Mouse (Mus musculus): Measurements from ENCODE around the gene B4galt3.
A peak's percentile ranks its signal among the peaks of the same experiment; 100 is the strongest.

B4galt3 gene

GRCm38 (mm10) chr1:171269848-171270572, at the start of gene B4galt3:
TSS of gene B4galt3 (plus strand) at chr1:171270328.
- DNase-seq (ENCODE audit: low read depth, low spot score), result peak; percentile 94

- peak; percentile 92 for DNase-seq (ENCODE audit: low read depth, low spot score)
Measured at GRCm38 (mm10) chr1:171220871-171221270, 49.3 kb upstream of the B4galt3 start.

DNA sequence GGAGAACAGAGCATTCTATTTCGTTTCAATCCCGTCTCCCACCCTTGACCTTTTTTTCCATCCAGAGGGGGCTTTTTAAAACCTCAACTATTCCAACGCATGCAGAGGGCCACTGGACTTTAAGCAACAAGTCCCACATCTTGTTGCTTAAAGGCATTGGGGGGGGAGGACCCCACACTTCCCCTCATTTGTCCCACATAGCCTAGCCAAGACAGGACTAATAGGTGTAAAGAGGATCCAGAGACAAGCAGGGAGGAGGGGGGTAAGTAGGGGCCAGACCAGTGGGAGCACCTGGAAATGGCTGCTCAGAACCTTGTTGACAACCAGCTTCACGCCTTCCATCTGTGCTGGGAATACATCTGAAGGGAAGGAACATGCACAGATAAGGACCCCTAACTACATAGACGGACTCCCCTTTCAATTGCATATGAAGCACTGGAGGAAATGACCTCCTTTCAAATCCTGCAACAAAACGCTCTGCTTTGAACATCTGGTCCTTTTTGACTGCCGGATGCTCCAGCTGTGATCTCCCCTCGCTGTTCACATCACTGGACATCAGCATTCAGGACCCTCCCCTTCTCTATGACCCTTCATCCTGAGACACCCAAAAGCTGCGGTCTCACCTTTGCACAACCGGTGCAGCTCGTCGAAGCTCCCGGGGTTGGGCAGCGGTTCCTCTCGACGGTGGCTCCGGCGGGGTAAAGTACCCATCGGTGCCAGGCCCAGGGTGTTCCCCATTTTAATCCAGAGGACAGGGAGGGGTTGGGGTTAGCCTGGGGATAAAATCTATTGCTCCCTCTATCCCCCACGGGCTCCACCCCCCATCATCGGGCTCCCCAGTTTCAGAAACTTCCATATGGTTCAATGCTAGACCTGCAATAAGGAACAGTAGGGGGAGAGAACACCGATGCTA, 48.6 kb upstream of the B4galt3 start:
- DNase-seq (ENCODE audit: low read depth, low spot score), result peak; percentile 55

DNA sequence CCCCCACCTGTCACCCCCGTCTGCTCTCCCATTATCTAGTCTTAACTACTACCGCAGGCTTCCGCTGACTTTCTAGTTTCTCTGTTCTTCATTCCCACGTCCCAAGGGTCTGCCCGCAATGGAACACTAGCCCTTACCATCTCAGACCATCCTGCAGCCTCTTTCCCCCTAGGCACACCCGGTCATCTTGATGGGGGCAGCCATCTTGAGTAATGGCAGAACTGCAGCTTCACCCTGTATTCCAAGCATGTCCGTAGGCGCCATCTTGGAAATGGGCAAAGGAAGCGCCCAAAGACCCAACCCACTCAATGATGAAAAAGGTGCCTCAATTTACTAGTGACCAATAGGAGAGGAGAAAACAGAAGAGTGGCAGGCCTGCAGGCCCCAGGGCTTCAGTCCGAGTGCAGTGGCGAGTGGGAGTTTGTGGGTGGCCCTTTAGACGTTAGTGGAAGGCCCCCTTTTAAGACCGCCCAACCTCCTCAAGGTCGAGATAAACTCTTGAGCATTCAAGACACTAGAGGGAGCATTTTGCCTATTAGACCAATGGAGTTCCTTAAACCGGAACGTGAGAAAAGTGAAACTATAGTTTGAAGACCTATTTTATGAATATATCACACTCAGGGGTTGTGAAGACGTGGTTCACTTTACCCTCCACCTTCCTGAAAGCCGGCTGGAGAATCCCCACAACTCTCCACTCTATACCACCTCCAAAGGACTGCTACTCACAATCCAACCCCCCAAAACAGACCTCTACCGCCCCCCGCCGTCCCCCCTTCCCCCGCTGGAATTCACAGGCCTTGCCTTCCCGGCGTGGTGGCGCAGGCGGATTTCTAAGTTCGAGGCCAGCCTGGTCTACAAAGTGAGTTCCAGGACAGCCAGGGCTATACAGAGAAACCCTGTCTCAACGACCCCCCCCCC, 47.6 kb upstream of the B4galt3 start, which contains the start of gene Tomm40l:
Gene Tomm40l, minus strand, starts transcription at position 277 of the 918 bp plus-strand sequence.
- DNase-seq (ENCODE audit: low read depth, low spot score), result peak; percentile 99

DNA sequence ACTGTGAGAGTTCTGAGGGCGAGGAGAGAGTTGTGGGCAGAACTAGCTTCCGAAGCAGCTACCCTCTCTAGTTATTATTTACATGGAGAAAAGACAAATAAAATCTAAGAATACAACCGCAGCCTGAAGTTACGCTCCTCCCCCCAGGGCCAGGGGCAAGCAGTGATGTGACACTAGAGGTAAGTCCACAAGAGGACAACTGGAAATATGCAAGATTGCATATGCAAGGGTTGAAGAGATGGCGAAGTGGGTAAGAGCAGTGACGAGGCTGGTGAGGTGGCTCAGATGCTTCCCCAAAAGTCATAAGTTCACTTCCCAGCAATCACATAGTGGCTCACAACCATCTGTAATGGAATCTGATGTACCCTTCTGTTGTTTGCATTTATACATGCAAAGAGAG, 47.0 kb upstream of the B4galt3 start:
- DNase-seq (ENCODE audit: low read depth, low spot score), result no peak

GRCm38 (mm10) chr1:171223796-171224195, 46.3 kb upstream of the B4galt3 start:
- no peak for DNase-seq (ENCODE audit: low read depth, low spot score)

DNA sequence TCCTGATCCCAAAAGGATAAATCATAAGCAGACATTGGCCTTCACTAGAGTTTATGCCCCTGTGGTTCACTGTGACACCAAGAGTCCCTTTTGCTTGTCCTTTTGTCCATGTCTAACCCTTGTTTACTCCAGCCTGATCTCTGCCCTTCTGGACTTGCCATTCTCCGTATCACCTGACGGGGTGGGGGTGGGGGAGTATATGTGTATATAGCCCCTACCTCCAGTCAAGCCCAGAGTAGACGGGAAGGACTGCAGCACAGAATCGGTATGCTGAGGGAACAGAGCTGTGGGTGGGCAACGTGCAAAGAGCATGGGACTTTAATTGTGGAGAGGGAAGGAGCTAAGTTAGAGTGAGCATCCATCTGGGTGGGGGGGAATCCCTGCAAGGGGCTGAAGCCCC, 45.3 kb upstream of the B4galt3 start, which contains the start of gene Apoa2:
Gene Apoa2, plus strand, starts transcription at position 198 of the 400 bp plus-strand sequence.
- DNase-seq (ENCODE audit: low read depth, low spot score), result no peak

DNA sequence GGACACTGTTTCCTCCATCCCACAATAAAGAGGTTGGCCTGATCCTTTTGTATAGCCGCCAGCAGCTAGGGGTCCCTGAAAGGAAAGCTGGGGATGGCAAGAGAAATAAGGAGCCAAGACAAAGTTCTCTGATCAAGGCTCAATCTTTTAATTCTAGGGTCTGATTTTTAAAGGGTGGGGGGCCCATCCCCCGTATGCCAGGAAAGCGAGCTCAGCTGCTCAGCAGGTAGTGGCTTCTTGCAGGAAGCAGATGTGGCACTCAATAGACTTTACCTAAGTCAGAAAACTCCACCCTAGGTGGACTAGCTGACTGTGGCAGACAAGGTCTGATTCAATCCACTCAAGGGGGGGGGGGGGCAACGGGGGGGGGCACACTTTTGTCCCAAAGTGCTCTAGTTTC, 43.3 kb upstream of the B4galt3 start:
- DNase-seq (ENCODE audit: low read depth, low spot score), result no peak

- DNase-seq (ENCODE audit: low read depth, low spot score), result no peak
Measured at GRCm38 (mm10) chr1:171227879-171228278, 42.2 kb upstream of the B4galt3 start.

DNA sequence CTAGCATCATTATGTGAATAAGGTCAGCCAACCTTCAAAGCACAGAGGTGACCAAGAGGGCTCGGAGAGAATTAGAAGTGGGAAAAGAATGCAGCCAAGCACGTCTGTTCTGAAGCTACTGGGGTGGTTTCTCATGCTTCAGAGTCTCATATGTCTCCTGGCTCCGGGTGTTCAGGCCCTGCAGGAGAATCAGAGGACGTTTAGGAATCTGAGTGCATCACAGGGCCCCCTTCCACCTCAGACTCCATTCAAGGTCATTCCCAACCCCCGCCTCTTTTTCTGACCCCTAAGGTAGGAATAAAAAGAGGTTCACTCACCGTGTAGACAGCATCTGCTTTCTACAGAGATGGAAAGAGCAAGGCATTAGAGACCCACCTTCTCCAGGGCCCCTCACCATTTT, 40.4 kb upstream of the B4galt3 start:
- DNase-seq (ENCODE audit: low read depth, low spot score), result no peak

DNA sequence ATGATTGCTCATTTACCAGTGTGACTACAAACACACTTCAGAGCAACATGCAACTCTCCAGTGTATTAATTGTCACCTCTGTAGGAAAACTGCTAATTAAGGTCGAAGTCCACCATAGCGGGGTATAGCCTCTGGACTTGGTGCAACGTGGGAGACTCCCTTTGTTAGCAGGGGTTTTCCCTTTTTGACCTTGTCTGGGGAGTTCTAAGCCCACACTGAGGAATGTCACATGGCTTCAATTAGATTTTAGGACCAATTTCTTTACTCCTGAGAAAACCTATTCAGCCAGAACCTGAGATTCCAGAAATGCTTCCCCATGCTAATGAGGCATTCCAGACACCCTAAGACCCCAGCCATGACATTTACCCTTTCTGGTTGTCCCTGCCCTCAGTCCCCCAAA, 39.9 kb upstream of the B4galt3 start:
- DNase-seq (ENCODE audit: low read depth, low spot score), result no peak

GRCm38 (mm10) chr1:171231844-171232243, 38.3 kb upstream of the B4galt3 start:
- DNase-seq (ENCODE audit: low read depth, low spot score), result no peak

DNA sequence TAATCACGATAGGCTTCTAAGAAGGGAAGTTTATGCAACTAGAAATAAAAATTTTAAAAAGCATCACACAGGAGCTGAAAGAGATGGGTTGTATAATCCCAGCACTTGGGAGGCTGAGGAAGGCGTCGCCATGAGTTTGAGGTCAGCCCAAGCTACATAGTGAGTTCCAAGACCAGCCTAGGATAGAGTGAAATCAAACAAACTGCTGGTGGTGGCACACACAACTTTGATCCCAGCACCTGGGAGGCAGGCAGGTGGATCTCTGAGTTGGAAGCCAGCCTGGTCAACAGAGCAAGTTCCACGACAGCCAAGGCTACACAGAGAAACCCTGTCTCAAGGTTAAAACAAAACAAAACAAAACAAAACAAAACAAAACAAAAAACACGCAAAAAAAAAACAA, 37.8 kb upstream of the B4galt3 start:
- no peak for DNase-seq (ENCODE audit: low read depth, low spot score)

DNA sequence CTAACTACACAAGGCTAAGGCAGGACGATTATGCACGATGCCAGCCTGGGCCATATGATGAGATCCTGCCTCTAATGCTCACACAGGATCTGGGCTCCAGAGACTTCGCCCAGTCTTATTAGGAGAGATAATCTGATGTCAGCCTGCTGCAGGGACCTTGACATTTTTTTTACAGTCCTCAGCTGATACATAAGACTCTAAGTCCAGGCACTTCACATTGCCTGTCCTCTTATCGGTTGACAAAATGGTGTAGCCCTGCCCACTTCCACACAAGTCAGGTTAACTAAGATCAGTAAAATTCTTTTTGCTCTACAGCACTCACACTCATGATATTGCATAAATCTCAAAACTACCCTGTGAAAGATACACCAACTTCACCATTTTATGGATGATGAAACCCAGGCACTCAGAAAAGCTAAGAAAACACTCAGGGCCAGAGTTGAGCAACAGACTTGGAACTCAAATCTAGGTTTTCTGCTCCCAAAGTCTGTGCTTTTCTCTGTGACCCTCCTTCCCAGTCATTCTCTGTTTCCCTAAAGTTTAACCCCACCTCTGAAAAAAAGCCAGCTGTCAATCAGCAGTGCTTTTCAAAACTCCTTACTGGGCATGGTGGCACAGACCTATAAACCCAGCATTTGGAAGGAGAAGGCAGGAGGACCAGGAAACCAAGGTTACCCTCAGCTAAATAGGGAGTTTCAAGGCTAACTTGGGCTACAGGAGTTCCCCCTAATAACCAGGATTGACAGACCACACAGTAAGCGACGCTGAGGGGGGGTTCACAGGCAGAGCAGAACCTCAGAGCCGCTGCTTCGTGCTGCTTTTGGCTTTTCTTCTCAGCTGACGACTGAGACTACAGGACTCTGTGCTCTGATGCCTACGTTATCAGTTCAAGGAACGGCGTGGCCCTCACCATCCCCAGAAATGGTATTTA, 37.1 kb upstream of the B4galt3 start:
- DNase-seq (ENCODE audit: low read depth, low spot score), result no peak

- no peak for DNase-seq (ENCODE audit: low read depth, low spot score)
Measured at GRCm38 (mm10) chr1:171234126-171234525, 36.0 kb upstream of the B4galt3 start, which contains the start of gene Fcer1g. TSS of gene Fcer1g (minus strand) at chr1:171234365.

GRCm38 (mm10) chr1:171234538-171234937, 35.6 kb upstream of the B4galt3 start:
- no peak for DNase-seq (ENCODE audit: low read depth, low spot score)

DNA sequence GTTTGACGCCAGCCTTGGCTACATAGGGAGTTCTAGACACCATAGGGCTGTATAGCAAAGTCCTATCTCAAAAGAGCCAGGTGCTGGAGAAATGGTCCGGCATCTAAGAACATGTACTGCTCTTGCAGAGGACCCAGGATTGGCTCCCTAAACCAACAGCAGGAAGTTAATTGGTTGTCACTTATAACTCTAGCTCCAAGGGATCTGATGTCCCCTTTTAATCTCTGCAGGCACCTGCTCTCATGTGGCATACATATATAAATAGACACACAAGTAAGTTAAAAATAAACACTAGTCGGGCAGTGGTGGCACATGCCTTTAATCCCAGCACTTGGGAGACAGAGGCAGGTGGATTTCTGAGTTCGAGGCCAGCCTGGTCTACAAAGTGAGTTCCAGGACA, 34.3 kb upstream of the B4galt3 start:
- DNase-seq (ENCODE audit: low read depth, low spot score), result no peak

DNA sequence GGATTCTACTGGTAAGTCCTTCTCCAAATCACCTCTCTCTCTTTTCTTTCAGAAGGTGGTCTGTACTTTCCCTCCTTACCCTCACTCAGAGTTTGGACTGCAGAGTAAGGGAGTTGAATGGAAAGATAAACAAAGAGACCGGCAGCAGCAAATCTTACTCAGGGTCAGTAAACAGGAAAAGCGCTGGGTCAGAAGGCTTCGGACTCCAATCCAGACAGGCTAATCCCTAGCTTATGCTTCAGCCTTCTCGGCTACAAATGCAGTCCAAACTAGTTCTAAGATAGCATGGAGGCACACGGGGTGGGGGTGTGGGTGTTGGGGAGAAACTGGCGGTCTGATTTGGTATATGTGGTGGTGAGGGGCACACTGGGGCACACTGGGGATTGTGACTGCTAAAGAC, 32.7 kb upstream of the B4galt3 start:
- DNase-seq (ENCODE audit: low read depth, low spot score), result no peak

GRCm38 (mm10) chr1:171238463-171238862, 31.7 kb upstream of the B4galt3 start:
- peak; percentile 89 for DNase-seq (ENCODE audit: low read depth, low spot score)

DNA sequence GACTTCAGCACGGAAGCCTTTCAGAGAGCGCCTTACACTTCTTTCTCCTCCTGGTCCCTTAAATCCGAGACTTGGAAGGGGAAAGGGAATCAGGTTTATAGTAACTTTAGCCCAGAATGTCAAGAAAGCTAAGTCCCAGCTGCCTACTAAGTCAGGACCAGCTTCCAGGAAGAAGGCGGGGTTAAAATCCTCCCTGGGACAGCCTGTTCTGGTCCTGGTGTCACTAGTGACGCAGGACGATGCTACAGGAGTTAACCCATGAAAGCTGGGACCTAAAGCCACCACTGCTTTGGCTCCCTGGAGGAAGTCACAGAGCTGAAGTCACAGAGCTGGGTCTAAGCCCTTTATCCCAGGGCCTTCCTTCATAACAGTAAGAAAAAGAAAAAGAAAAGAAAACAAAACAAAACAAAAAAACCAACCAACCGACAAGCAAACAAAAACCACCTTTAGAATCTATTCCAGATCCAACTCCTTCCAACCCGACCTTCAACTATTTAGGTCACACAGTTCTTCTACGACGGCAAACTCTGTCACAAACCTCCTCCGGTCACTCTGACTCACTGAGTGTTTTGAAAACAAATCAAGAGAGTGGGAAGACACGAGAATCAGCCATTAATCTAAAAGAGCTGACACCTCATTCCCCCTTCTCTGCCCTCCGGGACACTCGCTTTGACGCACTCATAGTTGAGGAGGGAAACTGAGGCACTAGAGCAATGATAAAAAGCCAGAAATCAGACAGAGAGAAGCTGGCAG, 30.0 kb upstream of the B4galt3 start:
- no peak for DNase-seq (ENCODE audit: low read depth, low spot score)
